Mouse (Mus musculus): ENCODE measurements around the gene Maco1.

GRCm38 (mm10) chr4:134766904-134767425, 86.2 kb downstream of the Maco1 start:
- no peak for TF ChIP-seq POLR2A (IDR thresholded peaks at IDR 0.05; ENCODE audit: insufficient read depth, low read length)
- TF ChIP-seq EP300 (IDR thresholded peaks at IDR 0.05; ENCODE audit: insufficient read depth, low read depth, low read length): no peak

Measured in ES-Bruce4 (cell line).